In genomic region chr7:44868465-44868864, GRCm38 (mm10) we compare ENCODE assay signal across 8 mouse cellular contexts. TPM values are rescaled to one million over a fixed set of nuclear protein-coding genes. Genes with fewer than 3 reads are reported as not detected.
DNase-seq lines count a peak whose midpoint lies in the region; ATAC-seq and TF ChIP-seq lines count a peak whose summit lies in the region.

No protein-coding gene starts in this region.

- dilution Hi-C loops in CH12.LX (cut with MboI; ENCODE audit: extremely low pct_ligation_motif_present, extremely low pct_unique_long_range_greater_than_20kb, low sequenced_read_pairs), result no loop called here

- 8% methylated on average over 16 of the region's 16 CpGs for WGBS in hindbrain, embryonic 12.5 days
- 15% methylated on average over 16 of the region's 16 CpGs for WGBS in liver, embryonic 14.5 days (ENCODE audit: insufficient replicate concordance)
- WGBS in olfactory bulb, adult 2 months, result 3% methylated on average over 16 of the region's 16 CpGs

- H3K4me1 ChIP-seq in CH12.LX (ENCODE audit: control insufficient read depth in 1 of 2, insufficient read depth in 2 of 2) (peaks cover 25 to 41% of the 10 kb centered on the region in 2 experiments), MEL (ENCODE audit: control insufficient read depth in 1 of 2, insufficient read depth in 2 of 2, low read length in 2 of 2) (peaks cover 3 to 4% of the 10 kb centered on the region in 2 experiments; a peak in 3 of 4 replicates)
- peaks cover 53% of the 10 kb centered on the region for H3K4me1 ChIP-seq in hindbrain, embryonic 12.5 days
- peaks cover 6 to 19% of the 10 kb centered on the region in 2 experiments for H3K4me1 ChIP-seq in liver, embryonic 14.5 days (replicated peaks; ENCODE audit: control insufficient read depth in 2 of 2, insufficient read depth in 2 of 2, low read length in 1 of 2)
- peaks cover 48% of the 10 kb centered on the region for H3K4me1 ChIP-seq in olfactory bulb, adult 2 months (ENCODE audit: control insufficient read depth, insufficient read depth, low read length)

- H3K27ac ChIP-seq in CH12.LX (ENCODE audit: insufficient read depth, low read depth), result no peak overlapping the region
- no peak overlapping the region for H3K27ac ChIP-seq in MEL (ENCODE audit: control insufficient read depth, low read depth, low read length)
- peak overlapping the region; percentile 100 for H3K27ac ChIP-seq in hindbrain, embryonic 12.5 days
- H3K27ac ChIP-seq in liver, embryonic 14.5 days, result no peak overlapping the region
- no peak overlapping the region for H3K27ac ChIP-seq in olfactory bulb, adult 2 months (ENCODE audit: insufficient read depth, low read depth, low read length)

- H3K27me3 ChIP-seq in CH12.LX (replicated peaks) (peaks cover 26% of the 10 kb centered on the region), MEL (ENCODE audit: control insufficient read depth in 1 of 2, insufficient read depth in 2 of 2, low read length in 2 of 2) (no peaks in the 10 kb centered on the region)
- H3K27me3 ChIP-seq in hindbrain, embryonic 12.5 days, result no peaks in the 10 kb centered on the region
- no peaks in the 10 kb centered on the region for H3K27me3 ChIP-seq in liver, embryonic 14.5 days (ENCODE audit: control insufficient read depth, insufficient read depth, low read length)

- no peak for TF ChIP-seq CTCF in CH12.LX (conservative IDR thresholded peaks at IDR 0.05 in 1 of 2, IDR thresholded peaks at IDR 0.05 in 1 of 2; ENCODE audit: low read depth in 2 of 2, low read length in 2 of 2)
- no peak for TF ChIP-seq CTCF in MEL (IDR thresholded peaks at IDR 0.05 in 2 of 3, conservative IDR thresholded peaks at IDR 0.05 in 1 of 3; ENCODE audit: control insufficient read depth in 1 of 3, insufficient read depth in 1 of 3, low read depth in 2 of 3, low read length in 3 of 3, poor library complexity in 1 of 3, severe bottlenecking in 1 of 3)
- TF ChIP-seq CTCF in liver, embryonic 14.5 days (IDR thresholded peaks at IDR 0.05; ENCODE audit: low read depth), result no peak
- no peak for TF ChIP-seq CTCF in olfactory bulb, adult 2 months (IDR thresholded peaks at IDR 0.05; ENCODE audit: insufficient read depth, low read depth, low read length)

- H3K9me3 ChIP-seq in CH12.LX (replicated peaks; ENCODE audit: low read length) (no peaks in the 10 kb centered on the region), MEL (replicated peaks; ENCODE audit: insufficient read depth, low read length) (no peaks in the 10 kb centered on the region)
- no peaks in the 10 kb centered on the region for H3K9me3 ChIP-seq in hindbrain, embryonic 12.5 days (replicated peaks)
- no peaks in the 10 kb centered on the region for H3K9me3 ChIP-seq in liver, embryonic 14.5 days (ENCODE audit: control insufficient read depth, low read length)

- no peak for TF ChIP-seq RAD21 in CH12.LX (IDR thresholded peaks at IDR 0.05; ENCODE audit: low read depth, low read length)
- no peak for TF ChIP-seq RAD21 in MEL (IDR thresholded peaks at IDR 0.05; ENCODE audit: low read depth, low read length)

- no peaks in the 10 kb centered on the region for H3K79me2 ChIP-seq in CH12.LX (replicated peaks; ENCODE audit: control insufficient read depth, extremely low read depth, insufficient read depth, poor library complexity, severe bottlenecking)
- peaks cover 9% of the 10 kb centered on the region for H3K79me2 ChIP-seq in MEL (ENCODE audit: control insufficient read depth, insufficient read depth, low read length, poor library complexity)

- H3K9ac ChIP-seq in CH12.LX (ENCODE audit: insufficient read depth, low read depth) (no peak overlapping the region), MEL (ENCODE audit: control insufficient read depth, low read depth, low read length, poor library complexity, severe bottlenecking) (peak overlapping the region; percentile 82)
- H3K9ac ChIP-seq in hindbrain, embryonic 12.5 days, result peak overlapping the region; percentile 99
- no peak overlapping the region for H3K9ac ChIP-seq in liver, embryonic 14.5 days (replicated peaks)

- in situ Hi-C loops in CH12.LX (cut with MboI; ENCODE audit: low pct_ligation_motif_present, low pct_unique_long_range_greater_than_20kb, low sequenced_read_pairs), result no loop called here

- H3K4me3 ChIP-seq in CH12.LX (replicated peaks in 1 of 3; ENCODE audit: low read depth in 2 of 3, low read length in 2 of 3, poor library complexity in 1 of 3), result peak overlapping the region; percentile 32 to 97 (median 66)
- H3K4me3 ChIP-seq in MEL (ENCODE audit: control insufficient read depth in 1 of 2, insufficient read depth in 1 of 2, low read depth in 2 of 2, low read length in 2 of 2), result peak overlapping the region; percentile 64 to 71; a peak in 3 of 4 replicates
- peak overlapping the region; percentile 97 for H3K4me3 ChIP-seq in hindbrain, embryonic 12.5 days
- peak overlapping the region; percentile 52 to 69 for H3K4me3 ChIP-seq in liver, embryonic 14.5 days (ENCODE audit: insufficient read depth in 1 of 2, low read depth in 2 of 2, low read length in 2 of 2)
- H3K4me3 ChIP-seq in olfactory bulb, adult 2 months (ENCODE audit: insufficient read depth, low read depth, low read length), result peak overlapping the region; percentile 83

- peak overlapping the region; percentile 98 for H3K4me2 ChIP-seq in CH12.LX (ENCODE audit: insufficient read depth, low read depth, poor library complexity, severe bottlenecking)
- H3K4me2 ChIP-seq in hindbrain, embryonic 12.5 days (replicated peaks), result peak overlapping the region; percentile 98
- H3K4me2 ChIP-seq in liver, embryonic 14.5 days (ENCODE audit: low read depth), result peak overlapping the region; percentile 86

- TF ChIP-seq EP300 in CH12.LX (IDR thresholded peaks at IDR 0.05; ENCODE audit: low read length) (no peak), MEL (IDR thresholded peaks at IDR 0.05; ENCODE audit: low read depth in 1 of 2, low read length in 2 of 2) (no peak)
- no peak for TF ChIP-seq EP300 in liver, embryonic 14.5 days (IDR thresholded peaks at IDR 0.05; ENCODE audit: low read depth)

- no peak for ATAC-seq in hindbrain, embryonic 12.5 days (ENCODE audit: low FRiP score)
- ATAC-seq in liver, embryonic 14.5 days (ENCODE audit: insufficient read depth), result no peak

- H3K36me3 ChIP-seq in CH12.LX (replicated peaks in 1 of 2; ENCODE audit: control insufficient read depth in 1 of 2, insufficient read depth in 1 of 2, low read length in 1 of 2), result peaks cover 18 to 31% of the 10 kb centered on the region in 2 experiments
- no peaks in the 10 kb centered on the region for H3K36me3 ChIP-seq in MEL (ENCODE audit: control insufficient read depth in 1 of 2, insufficient read depth in 2 of 2, low read length in 2 of 2)
- peaks cover 35% of the 10 kb centered on the region for H3K36me3 ChIP-seq in hindbrain, embryonic 12.5 days
- H3K36me3 ChIP-seq in liver, embryonic 14.5 days (replicated peaks; ENCODE audit: control insufficient read depth, insufficient read depth, low read depth), result peaks cover under 1% of the 10 kb centered on the region

- TF ChIP-seq POLR2A in CH12.LX (IDR thresholded peaks at IDR 0.05; ENCODE audit: low read depth, low read length) (no peak), MEL (IDR thresholded peaks at IDR 0.05; ENCODE audit: control insufficient read depth in 1 of 2, insufficient read depth in 1 of 2, low read depth in 1 of 2, low read length in 2 of 2, poor library complexity in 1 of 2) (no peak)
- no peak for TF ChIP-seq POLR2A in olfactory bulb, adult 2 months (IDR thresholded peaks at IDR 0.05; ENCODE audit: insufficient read depth, low read depth, low read length)

- DNase-seq in CH12.LX (ENCODE audit: extremely low read depth), result no peak
- DNase-seq in MEL (ENCODE audit: low read depth, low spot score), result no peak
- DNase-seq in liver, embryonic 14.5 days (ENCODE audit: low read depth in 3 of 3, low spot score in 3 of 3), result no peak
- DNase-seq in left cerebral cortex, adult 18-20 months (ENCODE audit: low spot score in 2 of 2), result no peak
- DNase-seq in cerebellum, adult 11 months, result no peak
- no peak for DNase-seq in ovary, postnatal 10 days (ENCODE audit: low spot score)

RNA-seq across cellular contexts. Expression of gene Ptov1, which starts 1.1 kb away (rescaled TPM):
- 11.5 and 16.8 TPM in 2 replicates for total RNA-seq in CH12.LX (2012; rRNA removed)
- total RNA-seq in CH12.LX (2014; rRNA removed), result 5.7 and 7.8 TPM in 2 replicates
- 15.5 and 21.0 TPM in 2 replicates for polyA plus RNA-seq in CH12.LX (2012; ENCODE audit: insufficient read length, low read depth)
- total RNA-seq in MEL (2012; rRNA removed), result 44.1 and 46.4 TPM in 2 replicates
- polyA plus RNA-seq in MEL (2012; ENCODE audit: insufficient read depth in 1 of 2, insufficient read length in 2 of 2, low read depth in 1 of 2, low replicate concordance in 2 of 2, missing spikeins in 1 of 2), result 100 to 1,000 TPM in 1 of 2 experiments, not detected in 1; 168 TPM
- 606 and 662 TPM in 2 replicates for polyA plus RNA-seq in hindbrain, embryonic 12.5 days (2016; fragmentation: Nextera tagmentation; extraction: Ambion mirVana)
- 47.3 and 54.1 TPM in 2 replicates for polyA plus RNA-seq in liver, embryonic 14.5 days (2012; rRNA removed)
- 35.0 and 42.1 TPM in 2 replicates for polyA plus RNA-seq in liver, embryonic 14.5 days (2014; fragmentation: Nextera tagmentation; extraction: Ambion mirVana)
- not detected in 2 replicates for polyA plus RNA-seq in olfactory bulb, adult 2 months (2012; ENCODE audit: insufficient read depth, insufficient read length, low replicate concordance, missing spikeins)
- 100 to 1,000 TPM; 280 to 295 TPM for total RNA-seq in left cerebral cortex, adult 18-20 months (2021)

RNA-seq across cellular contexts. Expression of gene Pnkp, which starts 11.5 kb away (rescaled TPM):
- total RNA-seq in CH12.LX (2012; rRNA removed), result 35.9 and 41.6 TPM in 2 replicates
- 14.8 and 15.3 TPM in 2 replicates for total RNA-seq in CH12.LX (2014; rRNA removed)
- polyA plus RNA-seq in CH12.LX (2012; ENCODE audit: insufficient read length, low read depth), result 20.7 and 22.2 TPM in 2 replicates
- total RNA-seq in MEL (2012; rRNA removed), result 39.3 and 49.9 TPM in 2 replicates
- polyA plus RNA-seq in MEL (2012; ENCODE audit: insufficient read depth in 1 of 2, insufficient read length in 2 of 2, low read depth in 1 of 2, low replicate concordance in 2 of 2, missing spikeins in 1 of 2), result 10 to 100 TPM in 1 of 2 experiments, not detected in 1; 45.6 TPM
- 34.7 and 35.1 TPM in 2 replicates for polyA plus RNA-seq in hindbrain, embryonic 12.5 days (2016; fragmentation: Nextera tagmentation; extraction: Ambion mirVana)
- polyA plus RNA-seq in liver, embryonic 14.5 days (2012; rRNA removed), result 12.7 and 14.3 TPM in 2 replicates
- polyA plus RNA-seq in liver, embryonic 14.5 days (2014; fragmentation: Nextera tagmentation; extraction: Ambion mirVana), result 15.6 and 17.0 TPM in 2 replicates
- not detected in 2 replicates for polyA plus RNA-seq in olfactory bulb, adult 2 months (2012; ENCODE audit: insufficient read depth, insufficient read length, low replicate concordance, missing spikeins)
- total RNA-seq in left cerebral cortex, adult 18-20 months (2021), result 10 to 100 TPM; 27.1 to 27.7 TPM

RNA-seq across cellular contexts. Expression of gene Tbc1d17, which starts 19.6 kb away (rescaled TPM):
- total RNA-seq in CH12.LX (2012; rRNA removed) (32.4 and 40.5 TPM in 2 replicates), CH12.LX (2014; rRNA removed) (31.9 and 35.5 TPM in 2 replicates), MEL (2012; rRNA removed) (16.7 and 16.9 TPM in 2 replicates)
- polyA plus RNA-seq in CH12.LX (2012; ENCODE audit: insufficient read length, low read depth) (38.5 and 41.9 TPM in 2 replicates), MEL (2012; ENCODE audit: insufficient read depth in 1 of 2, insufficient read length in 2 of 2, low read depth in 1 of 2, low replicate concordance in 2 of 2, missing spikeins in 1 of 2) (10 to 100 TPM in 1 of 2 experiments, not detected in 1; 29.5 TPM)
- 103 and 110 TPM in 2 replicates for polyA plus RNA-seq in hindbrain, embryonic 12.5 days (2016; fragmentation: Nextera tagmentation; extraction: Ambion mirVana)
- polyA plus RNA-seq in liver, embryonic 14.5 days (2012; rRNA removed), result 12.9 and 16.2 TPM in 2 replicates
- polyA plus RNA-seq in liver, embryonic 14.5 days (2014; fragmentation: Nextera tagmentation; extraction: Ambion mirVana), result 18.3 and 20.2 TPM in 2 replicates
- polyA plus RNA-seq in olfactory bulb, adult 2 months (2012; ENCODE audit: insufficient read depth, insufficient read length, low replicate concordance, missing spikeins), result not detected in 2 replicates
- 10 to 100 TPM; 70.4 to 89.3 TPM for total RNA-seq in left cerebral cortex, adult 18-20 months (2021)

RNA-seq across cellular contexts. Expression of gene Akt1s1, which starts 19.7 kb away (rescaled TPM):
- 21.7 and 24.2 TPM in 2 replicates for total RNA-seq in CH12.LX (2012; rRNA removed)
- 8.5 and 9.5 TPM in 2 replicates for total RNA-seq in CH12.LX (2014; rRNA removed)
- 23.3 and 23.4 TPM in 2 replicates for polyA plus RNA-seq in CH12.LX (2012; ENCODE audit: insufficient read length, low read depth)
- total RNA-seq in MEL (2012; rRNA removed), result 32.0 and 37.3 TPM in 2 replicates
- polyA plus RNA-seq in MEL (2012; ENCODE audit: insufficient read depth in 1 of 2, insufficient read length in 2 of 2, low read depth in 1 of 2, low replicate concordance in 2 of 2, missing spikeins in 1 of 2), result 10 to 100 TPM in 1 of 2 experiments, not detected in 1; 71.8 TPM
- polyA plus RNA-seq in hindbrain, embryonic 12.5 days (2016; fragmentation: Nextera tagmentation; extraction: Ambion mirVana), result 99.3 and 101 TPM in 2 replicates
- polyA plus RNA-seq in liver, embryonic 14.5 days (2012; rRNA removed), result 25.8 and 36.4 TPM in 2 replicates
- polyA plus RNA-seq in liver, embryonic 14.5 days (2014; fragmentation: Nextera tagmentation; extraction: Ambion mirVana), result 10.0 and 10.6 TPM in 2 replicates
- not detected in 2 replicates for polyA plus RNA-seq in olfactory bulb, adult 2 months (2012; ENCODE audit: insufficient read depth, insufficient read length, low replicate concordance, missing spikeins)
- total RNA-seq in left cerebral cortex, adult 18-20 months (2021), result 10 to 100 TPM; 67.9 to 70.1 TPM

RNA-seq across cellular contexts. Expression of gene Med25, which starts 24.0 kb away (rescaled TPM):
- total RNA-seq in CH12.LX (2012; rRNA removed), result 56.7 and 57.6 TPM in 2 replicates
- total RNA-seq in CH12.LX (2014; rRNA removed), result 18.4 and 20.8 TPM in 2 replicates
- polyA plus RNA-seq in CH12.LX (2012; ENCODE audit: insufficient read length, low read depth), result 67.4 and 75.4 TPM in 2 replicates
- total RNA-seq in MEL (2012; rRNA removed), result 50.5 and 53.9 TPM in 2 replicates
- polyA plus RNA-seq in MEL (2012; ENCODE audit: insufficient read depth in 1 of 2, insufficient read length in 2 of 2, low read depth in 1 of 2, low replicate concordance in 2 of 2, missing spikeins in 1 of 2), result 100 to 1,000 TPM in 1 of 2 experiments, not detected in 1; 118 TPM
- polyA plus RNA-seq in hindbrain, embryonic 12.5 days (2016; fragmentation: Nextera tagmentation; extraction: Ambion mirVana), result 153 and 155 TPM in 2 replicates
- polyA plus RNA-seq in liver, embryonic 14.5 days (2012; rRNA removed), result 29.3 and 35.1 TPM in 2 replicates
- 24.2 and 27.1 TPM in 2 replicates for polyA plus RNA-seq in liver, embryonic 14.5 days (2014; fragmentation: Nextera tagmentation; extraction: Ambion mirVana)
- polyA plus RNA-seq in olfactory bulb, adult 2 months (2012; ENCODE audit: insufficient read depth, insufficient read length, low replicate concordance, missing spikeins), result not detected in 2 replicates
- total RNA-seq in left cerebral cortex, adult 18-20 months (2021), result 10 to 100 TPM; 85.9 to 94.9 TPM

Comparison
In these comparisons a context has a peak if more than half of its experiments do, and no peak if none do; other contexts are left out.
1. H3K9ac ChIP-seq: peak in MEL (single experiment) and hindbrain, embryonic 12.5 days (single experiment); none in CH12.LX (single experiment) and liver, embryonic 14.5 days (single experiment).
2. Of the 35 proteins assayed by ChIP-seq in both MEL and CH12.LX: peak only in MEL: none; only in CH12.LX: NRF1; in both: none; in neither: 34.
3. Peak in every context shown above with its lines, with median percentiles within 50 percentile points of each other: H3K4me2 ChIP-seq and H3K4me3 ChIP-seq.